12 mouse cellular contexts compared by ENCODE assay signal in the genomic region with DNA sequence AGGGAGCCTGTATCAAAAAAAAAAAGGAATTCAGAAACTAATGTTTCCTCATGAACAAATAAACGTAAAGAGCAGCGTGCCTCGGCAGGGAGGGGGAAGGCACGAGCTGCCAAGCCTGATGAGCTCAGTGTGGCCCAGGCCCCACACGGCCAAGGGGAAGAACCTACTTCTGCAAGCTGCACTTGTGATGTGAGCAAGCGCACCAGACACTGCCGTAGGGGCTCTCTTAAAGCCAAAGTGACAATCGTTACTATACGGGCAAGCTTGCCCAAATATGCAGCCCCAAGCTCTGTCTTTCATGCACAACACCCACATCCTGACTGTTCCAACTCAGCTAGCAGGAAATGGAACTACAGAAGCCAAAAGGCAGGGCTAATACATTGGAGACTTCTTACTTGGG. TPM values are rescaled to one million over a fixed set of nuclear protein-coding genes. Genes with fewer than 3 reads are reported as not detected.
DNase-seq lines count a peak whose midpoint lies in the region; ATAC-seq and TF ChIP-seq lines count a peak whose summit lies in the region.
"Had no signal": no experiment of that assay in that cellular context is flagged by ENCODE, and none has a peak within 500 bp of the region (broad histone marks: within the 10 kb centered on the region; RNA-seq: fewer than 3 reads in every experiment).

No protein-coding gene starts in this region.

- WGBS in spleen, adult 2 months = 10% methylated on average over 9 of the region's 9 CpGs
- WGBS in forebrain, embryonic 10.5 days = 90% methylated on average over 9 of the region's 9 CpGs

- peak; percentile 81 for DNase-seq in CD4-positive helper T cell, adult 2 months (ENCODE audit: low read depth, low spot score)
- peak; percentile 61 to 64 for DNase-seq in CD8-positive naive resting alpha-beta T cell, adult 2 months (ENCODE audit: low read depth in 2 of 2, low spot score in 2 of 2)
- DNase-seq in heart, postnatal 4 days = peak; percentile 18
- DNase-seq in spleen, adult 2 months (ENCODE audit: low read depth in 1 of 2, low spot score in 2 of 2) = peak; percentile 50 to 55
- no peak for DNase-seq in embryo, embryonic 10 days (ENCODE audit: low spot score)
- DNase-seq in forebrain, embryonic 10.5 days (ENCODE audit: extremely low spot score, low spot score) = no peak
- DNase-seq: cerebellum, postnatal 10 days; layer of hippocampus, adult 9-11 months had no signal

- no peak for TF ChIP-seq POLR2A in spleen, adult 2 months (IDR thresholded peaks at IDR 0.05; ENCODE audit: low read depth, low read length)

- H3K36me3 ChIP-seq in spleen, adult 2 months (ENCODE audit: control insufficient read depth, insufficient read depth, low read length) = no peaks in the 10 kb centered on the region
- H3K36me3 ChIP-seq in forebrain, embryonic 10.5 days (replicated peaks) = peaks cover 38% of the 10 kb centered on the region

- H3K27ac ChIP-seq in spleen, adult 2 months (ENCODE audit: insufficient read depth, low read length) = peak overlapping the region; percentile 31; the same call in 1 of the 2 replicates
- H3K27ac ChIP-seq in forebrain, embryonic 10.5 days = no peak overlapping the region
- H3K27ac ChIP-seq: hindbrain, embryonic 14.5 days; liver, embryonic 14.5 days had no signal

- H3K4me1 ChIP-seq in spleen, adult 2 months (ENCODE audit: control insufficient read depth, insufficient read depth, insufficient read length) = peaks cover 15% of the 10 kb centered on the region
- peaks cover 4% of the 10 kb centered on the region; the same call in 1 of the 2 replicates for H3K4me1 ChIP-seq in forebrain, embryonic 10.5 days

- no peak for TF ChIP-seq CTCF in spleen, adult 2 months (IDR thresholded peaks at IDR 0.05; ENCODE audit: extremely low read depth, insufficient read depth, insufficient read length, insufficient replicate concordance)

- H3K4me3 ChIP-seq in spleen, adult 2 months (ENCODE audit: extremely low read depth, insufficient read depth, insufficient read length) = no peak overlapping the region
- no peak overlapping the region for H3K4me3 ChIP-seq in forebrain, embryonic 10.5 days

- no peak for ATAC-seq in megakaryocyte-erythroid progenitor cell, adult 5-6 weeks (replicated peaks; ENCODE audit: low FRiP score, low TSS enrichment, poor library complexity, severe bottlenecking)
- ATAC-seq: forebrain, embryonic 14.5 days had no signal

- no peaks in the 10 kb centered on the region for H3K27me3 ChIP-seq in spleen, adult 2 months (ENCODE audit: control insufficient read depth, insufficient read depth, low read length)
- no peaks in the 10 kb centered on the region for H3K27me3 ChIP-seq in forebrain, embryonic 10.5 days (ENCODE audit: poor library complexity, severe bottlenecking)

- H3K9me3 ChIP-seq in forebrain, embryonic 10.5 days = no peaks in the 10 kb centered on the region

RNA-seq across cellular contexts. Expression of a gene that starts 23.5 kb away (rescaled TPM):
- 10 to 100 TPM in 1 of 2 experiments, 1 to 10 TPM in 1; 8.4 to 11.6 TPM for total RNA-seq in heart, postnatal 4 days (2021)
- 2.6 and 3.1 TPM in 2 replicates for polyA plus RNA-seq in spleen, adult 2 months (2012; rRNA removed)
- total RNA-seq in megakaryocyte-erythroid progenitor cell, adult 5-6 weeks (2014; fragmentation: Nextera tagmentation) = 20.1 and 22.3 TPM in 2 replicates
- total RNA-seq in megakaryocyte-erythroid progenitor cell, adult 5-6 weeks (2017) = 20.3 and 26.8 TPM in 2 replicates
- 17.4 and 19.3 TPM in 2 replicates for polyA plus RNA-seq in forebrain, embryonic 10.5 days (2016; fragmentation: Nextera tagmentation; extraction: Ambion mirVana)

RNA-seq across cellular contexts. Expression of a gene that starts 23.6 kb away (rescaled TPM):
- 100 to 1,000 TPM in 1 of 2 experiments, 10 to 100 TPM in 1; 93.9 to 109 TPM for total RNA-seq in heart, postnatal 4 days (2021)
- polyA plus RNA-seq in spleen, adult 2 months (2012; rRNA removed) = 10.8 and 15.6 TPM in 2 replicates
- 208 and 219 TPM in 2 replicates for total RNA-seq in megakaryocyte-erythroid progenitor cell, adult 5-6 weeks (2014; fragmentation: Nextera tagmentation)
- 621 and 796 TPM in 2 replicates for total RNA-seq in megakaryocyte-erythroid progenitor cell, adult 5-6 weeks (2017)
- polyA plus RNA-seq in forebrain, embryonic 10.5 days (2016; fragmentation: Nextera tagmentation; extraction: Ambion mirVana) = 195 and 211 TPM in 2 replicates

Comparison
In these comparisons a context has a peak if more than half of its experiments do, and no peak if none do; other contexts are left out.
1. DNase-seq: peak in CD4-positive helper T cell, adult 2 months (single experiment), CD8-positive naive resting alpha-beta T cell, adult 2 months (2 of 2), heart, postnatal 4 days (single experiment) and spleen, adult 2 months (2 of 2); none in embryo, embryonic 10 days (single experiment) and forebrain, embryonic 10.5 days (single experiment).